Mouse (Mus musculus) myocyte (in vitro differentiated cells): ENCODE measurements around the gene Abcc4. TPM values are rescaled to one million over a fixed set of nuclear protein-coding genes. Genes with fewer than 3 reads are reported as not detected.
"Not testable (repeated sequence)": the region's sequence is repeated elsewhere in the genome, so short reads cannot be mapped to it uniquely, and the experiment has no call there.

Source experiments
- H3K27me3 ChIP-seq: one replicate; pipeline ENCODE4 v1.6.1; 2011; ENCODE audit not compliant: control insufficient read depth, insufficient read depth, insufficient read length
- H3K36me3 ChIP-seq: one replicate; pipeline ENCODE4 v1.6.1; 2011; ENCODE audit not compliant: control insufficient read depth, insufficient read depth
- H3K4me2 ChIP-seq: one replicate; pipeline ENCODE4 v1.6.1; 2011; ENCODE audit warnings: low read depth, control low read depth
- H3K4me3 ChIP-seq: one replicate; pipeline ENCODE4 v1.5.1; 2011; ENCODE audit warnings: mild to moderate bottlenecking, control low read depth, moderate library complexity
- H3K79me2 ChIP-seq: one replicate; pipeline ENCODE4 v1.6.1; 2011; ENCODE audit not compliant: control insufficient read depth, insufficient read depth
- H3ac ChIP-seq: one replicate; pipeline ENCODE4 v1.6.1; 2011; ENCODE audit not compliant: control insufficient read depth, insufficient read length
- CEBPB ChIP-seq: IDR thresholded peaks from 2 replicates; pipeline ENCODE4 v1.6.1; 2011; ENCODE audit warnings: mild to moderate bottlenecking, moderate library complexity; ENCODE audit not compliant: poor library complexity, insufficient read depth, severe bottlenecking
- E2F4 ChIP-seq: IDR thresholded peaks from one replicate; pipeline ENCODE4 v1.6.1; 2011; ENCODE audit warnings: mild to moderate bottlenecking, control low read depth, moderate library complexity; ENCODE audit not compliant: insufficient read depth
- MAX ChIP-seq: IDR thresholded peaks from one replicate; pipeline ENCODE4 v1.6.1; 2011; ENCODE audit warnings: low read depth, mild to moderate bottlenecking, control low read depth
- MYOD1 ChIP-seq, 3 experiments: IDR thresholded peaks; one replicate each; pipeline ENCODE4 v1.6.1; 2011; ENCODE audit warnings: control low read depth in 2 of 3, low read depth in 2 of 3, mild to moderate bottlenecking in 2 of 3, moderate library complexity in 1 of 3; ENCODE audit not compliant: insufficient read length in 2 of 3, control insufficient read depth in 1 of 3
- MYOG ChIP-seq, 3 experiments: IDR thresholded peaks; one replicate each; pipeline ENCODE4 v1.6.1; 2011; ENCODE audit warnings: control low read depth in 2 of 3, low read depth in 2 of 3, mild to moderate bottlenecking in 2 of 3; ENCODE audit not compliant: insufficient read length in 2 of 3, control insufficient read depth in 1 of 3, insufficient read depth in 1 of 3
- POLR2A ChIP-seq: IDR thresholded peaks from one replicate; pipeline ENCODE4 v1.6.1; 2011; ENCODE audit warnings: low read depth, mild to moderate bottlenecking, control low read depth, moderate library complexity; ENCODE audit not compliant: insufficient read length
- POLR2AphosphoS2 ChIP-seq: IDR thresholded peaks from one replicate; pipeline ENCODE4 v1.6.1; 2011; ENCODE audit warnings: low read depth, control low read depth; ENCODE audit not compliant: insufficient read length
- REST ChIP-seq: IDR thresholded peaks from one replicate; pipeline ENCODE4 v1.6.1; 2011; ENCODE audit warnings: mild to moderate bottlenecking, control low read depth, moderate library complexity; ENCODE audit not compliant: insufficient read depth, insufficient read length
- SRF ChIP-seq: IDR thresholded peaks from one replicate; pipeline ENCODE4 v1.6.1; 2011; ENCODE audit warnings: low read depth; ENCODE audit not compliant: control insufficient read depth, insufficient read length
- TCF12 ChIP-seq: IDR thresholded peaks from one replicate; pipeline ENCODE4 v1.6.1; 2011; ENCODE audit warnings: mild to moderate bottlenecking, control low read depth; ENCODE audit not compliant: poor library complexity, insufficient read depth, severe bottlenecking
- TCF3 ChIP-seq: IDR thresholded peaks from one replicate; pipeline ENCODE4 v1.6.1; 2011; ENCODE audit warnings: low read depth, control low read depth; ENCODE audit not compliant: insufficient read length
- USF1 ChIP-seq: IDR thresholded peaks from one replicate; pipeline ENCODE4 v1.6.1; 2011; ENCODE audit warnings: low read depth, mild to moderate bottlenecking, control low read depth, moderate library complexity
- polyA plus RNA-seq: library from polyadenylated mRNA; unstranded; fragments of >200 nt; fragmentation: generic; extraction: Trizol; gene quantifications from one replicate; pipeline ENCODE4 v1.2.1, GENCODE M21; 2012; ENCODE audit warnings: missing spikeins

Gene Abcc4
- polyA plus RNA-seq, 1 experiment: 6.3 TPM

DNA sequence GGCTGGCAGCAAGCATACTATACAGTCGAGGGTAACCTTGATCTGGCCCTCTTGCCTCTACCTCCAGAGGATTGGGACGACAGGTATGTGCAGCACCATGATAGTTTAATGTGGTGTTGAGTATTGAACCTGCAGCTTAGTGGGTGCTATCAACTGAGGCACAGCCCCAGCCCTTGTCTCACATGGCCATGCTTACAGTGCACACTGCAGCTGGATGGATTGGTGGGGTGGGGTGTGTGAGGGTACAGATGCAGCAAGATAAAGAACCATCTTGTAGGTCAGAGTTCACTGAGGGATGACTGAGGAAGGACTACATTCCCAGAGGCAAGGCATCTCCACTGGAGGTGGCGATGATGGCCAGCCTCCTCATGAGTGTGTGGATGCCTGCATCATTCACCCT lies 174.5 kb downstream of the Abcc4 start:
- Histone ChIP-seq H3K4me2 (no peak overlapping the region), H3K36me3 (no peaks in the 10 kb centered on the region), H3K27me3 (no peaks in the 10 kb centered on the region), H3ac (no peak overlapping the region), H3K4me3 (no peak overlapping the region), H3K79me2 (no peaks in the 10 kb centered on the region)
- no peak for TF ChIP-seq POLR2AphosphoS2
- TF ChIP-seq E2F4: no peak
- TF ChIP-seq TCF3: no peak
- no peak for TF ChIP-seq POLR2A
- TF ChIP-seq REST: no peak
- TF ChIP-seq MYOG (IDR thresholded peaks at IDR 0.05; ENCODE audit: control insufficient read depth in 1 of 3, insufficient read depth in 1 of 3, insufficient read length in 2 of 3, low read depth in 2 of 3): no peak
- TF ChIP-seq USF1: no peak
- no peak for TF ChIP-seq TCF12
- TF ChIP-seq CEBPB: no peak
- TF ChIP-seq MYOD1 (IDR thresholded peaks at IDR 0.05; ENCODE audit: control insufficient read depth in 1 of 3, insufficient read length in 2 of 3, low read depth in 2 of 3): no peak

DNA sequence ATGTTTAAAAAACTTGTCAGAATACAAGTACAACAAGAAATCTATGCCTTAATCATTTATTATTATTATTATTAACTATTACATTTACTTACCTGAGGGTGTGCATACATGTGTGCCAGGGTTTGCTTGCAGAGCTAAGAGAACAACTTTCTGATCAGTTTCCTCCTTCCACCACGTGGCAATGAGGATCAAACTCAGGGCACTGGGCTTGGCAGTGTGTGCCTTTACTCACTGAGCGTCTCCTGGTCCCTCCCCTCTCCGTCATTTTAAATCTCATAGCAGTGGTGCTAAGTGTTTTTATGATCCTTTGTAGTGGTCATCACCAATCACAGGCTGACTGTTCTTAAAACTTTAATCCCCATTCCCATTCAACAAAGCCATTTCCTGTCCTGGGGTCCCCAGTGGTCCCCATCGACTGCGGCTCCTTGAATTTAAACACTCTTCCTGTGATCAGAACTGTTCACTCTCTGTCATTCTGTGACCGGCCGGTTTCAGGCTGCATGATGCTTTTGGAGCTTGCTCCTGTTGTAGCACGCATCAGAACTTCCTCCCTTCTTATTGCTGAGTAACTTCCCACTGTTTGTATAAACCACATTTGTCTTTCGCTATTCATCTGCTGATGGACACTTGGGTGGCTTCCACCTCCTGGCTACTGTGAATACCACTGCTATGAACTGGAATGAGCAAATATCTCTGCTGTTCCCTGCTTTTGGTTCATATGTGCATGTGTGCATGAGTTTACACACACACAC lies 191.6 kb downstream of the Abcc4 start:
- TF ChIP-seq USF1: no peak
- TF ChIP-seq SRF: no peak
- no peak for TF ChIP-seq POLR2A
- no peak for TF ChIP-seq MYOG (IDR thresholded peaks at IDR 0.05; ENCODE audit: control insufficient read depth in 1 of 3, insufficient read depth in 1 of 3, insufficient read length in 2 of 3, low read depth in 2 of 3)
- no peak for TF ChIP-seq TCF12
- no peak for TF ChIP-seq E2F4
- no peak for TF ChIP-seq MAX
- no peak for TF ChIP-seq TCF3
- TF ChIP-seq CEBPB: no peak
- TF ChIP-seq MYOD1 (IDR thresholded peaks at IDR 0.05; ENCODE audit: control insufficient read depth in 1 of 3, insufficient read length in 2 of 3, low read depth in 2 of 3): no peak
- Histone ChIP-seq H3K79me2 (no peaks in the 10 kb centered on the region), H3K27me3 (no peaks in the 10 kb centered on the region), H3K4me3 (no peak overlapping the region), H3K36me3 (no peaks in the 10 kb centered on the region), H3K4me2 (no peak overlapping the region), H3ac (no peak overlapping the region)

DNA sequence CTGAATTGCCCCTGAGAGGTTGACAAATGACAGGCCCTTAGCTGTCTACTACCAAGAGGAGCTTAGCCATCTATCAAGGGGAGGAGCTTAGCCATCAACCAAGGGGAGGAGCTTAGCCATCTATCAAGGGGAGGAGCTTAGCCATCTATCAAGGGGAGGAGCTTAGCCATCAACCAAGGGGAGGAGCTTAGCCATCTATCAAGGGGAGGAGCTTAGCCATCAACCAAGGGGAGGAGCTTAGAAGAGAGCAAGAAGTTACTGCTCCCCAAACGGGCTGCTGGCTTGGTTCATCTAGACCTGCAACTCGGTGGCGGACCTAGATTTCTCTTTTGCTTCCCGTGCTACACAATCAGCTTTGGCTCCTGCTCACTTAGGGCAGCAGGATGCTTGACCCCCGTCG lies 194.3 kb downstream of the Abcc4 start:
- H3K79me2 ChIP-seq, H3K4me3 ChIP-seq, H3ac ChIP-seq: not testable (repeated sequence)

DNA sequence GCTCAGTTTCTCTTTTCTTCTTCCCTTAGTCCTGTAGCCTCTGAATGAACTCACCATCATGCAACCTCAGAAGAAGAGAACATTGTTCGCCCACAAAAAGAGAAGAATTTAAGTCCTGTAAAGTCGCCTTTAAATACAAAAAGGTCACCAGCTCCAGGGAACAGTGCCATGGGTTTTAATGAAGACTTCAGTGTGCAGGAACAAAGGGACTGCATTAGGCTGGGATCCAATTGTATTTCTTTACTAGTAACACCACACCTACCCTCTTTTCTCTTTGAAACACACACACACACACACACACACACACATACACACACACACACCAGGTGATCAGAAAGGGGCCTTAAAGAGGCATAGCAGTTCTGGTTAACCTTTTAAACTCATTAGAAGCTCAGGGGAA lies 195.2 kb downstream of the Abcc4 start:
- H3K79me2 ChIP-seq: no peaks in the 10 kb centered on the region
- no peaks in the 10 kb centered on the region for H3K27me3 ChIP-seq
- H3ac ChIP-seq: no peak overlapping the region
- no peak for TF ChIP-seq CEBPB
- no peak for TF ChIP-seq POLR2A
- no peak for TF ChIP-seq POLR2AphosphoS2
- TF ChIP-seq REST: no peak
- TF ChIP-seq TCF12: no peak
- TF ChIP-seq MYOD1 (IDR thresholded peaks at IDR 0.05; ENCODE audit: control insufficient read depth in 1 of 3, insufficient read length in 2 of 3, low read depth in 2 of 3): no peak
- TF ChIP-seq MYOG (IDR thresholded peaks at IDR 0.05; ENCODE audit: control insufficient read depth in 1 of 3, insufficient read depth in 1 of 3, insufficient read length in 2 of 3, low read depth in 2 of 3): no peak
- TF ChIP-seq SRF: no peak
- TF ChIP-seq E2F4: no peak
- no peak for TF ChIP-seq MAX
- TF ChIP-seq TCF3: no peak
- no peak for TF ChIP-seq USF1
- H3K4me3 ChIP-seq: no peak overlapping the region
- H3K36me3 ChIP-seq: no peaks in the 10 kb centered on the region
- H3K4me2 ChIP-seq: no peak overlapping the region

More for the DNA sequence above, 194.3 kb downstream of the Abcc4 start:
- not testable (repeated sequence) for H3K27me3 ChIP-seq, H3K4me2 ChIP-seq, H3K36me3 ChIP-seq

DNA sequence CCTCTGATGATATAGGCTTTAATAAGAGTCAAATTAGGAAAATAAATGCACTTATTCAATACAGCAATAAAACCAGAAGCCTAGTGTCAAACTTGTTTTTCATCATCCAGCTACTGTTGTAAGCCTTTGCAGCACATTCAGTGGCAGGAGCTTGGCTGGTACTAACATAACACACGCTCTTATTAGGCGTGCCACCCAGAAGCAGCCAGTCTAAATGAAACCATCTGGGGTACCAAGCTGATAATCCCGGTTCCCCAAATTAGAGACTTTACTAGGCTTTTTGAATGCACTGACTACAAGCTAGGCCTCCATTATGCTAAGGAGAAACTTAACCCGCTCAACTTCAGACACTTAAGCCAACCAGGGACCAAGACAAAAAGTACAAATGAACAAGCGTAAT lies 195.8 kb downstream of the Abcc4 start:
- no peaks in the 10 kb centered on the region for H3K79me2 ChIP-seq
- TF ChIP-seq CEBPB (no peak), USF1 (no peak), MYOG (IDR thresholded peaks at IDR 0.05; ENCODE audit: control insufficient read depth in 1 of 3, insufficient read depth in 1 of 3, insufficient read length in 2 of 3, low read depth in 2 of 3) (no peak), TCF12 (no peak), E2F4 (no peak), MYOD1 (IDR thresholded peaks at IDR 0.05; ENCODE audit: control insufficient read depth in 1 of 3, insufficient read length in 2 of 3, low read depth in 2 of 3) (no peak), TCF3 (no peak), SRF (no peak), POLR2A (no peak), POLR2AphosphoS2 (no peak), REST (no peak), MAX (no peak)
- H3ac ChIP-seq: no peak overlapping the region
- H3K27me3 ChIP-seq: no peaks in the 10 kb centered on the region
- H3K36me3 ChIP-seq: no peaks in the 10 kb centered on the region
- H3K4me3 ChIP-seq: no peak overlapping the region
- H3K4me2 ChIP-seq: no peak overlapping the region
